Mouse (Mus musculus) forelimb bud, embryonic 11.5 days (tissue): ENCODE measurements around the gene Cyp11a1.

Experiments
- DNase-seq: peaks from one replicate; pipeline ENCODE4 v3.0.0-alpha.2; 2012; ENCODE audit warnings: low read depth, low spot score

Gene Cyp11a1

DNA sequence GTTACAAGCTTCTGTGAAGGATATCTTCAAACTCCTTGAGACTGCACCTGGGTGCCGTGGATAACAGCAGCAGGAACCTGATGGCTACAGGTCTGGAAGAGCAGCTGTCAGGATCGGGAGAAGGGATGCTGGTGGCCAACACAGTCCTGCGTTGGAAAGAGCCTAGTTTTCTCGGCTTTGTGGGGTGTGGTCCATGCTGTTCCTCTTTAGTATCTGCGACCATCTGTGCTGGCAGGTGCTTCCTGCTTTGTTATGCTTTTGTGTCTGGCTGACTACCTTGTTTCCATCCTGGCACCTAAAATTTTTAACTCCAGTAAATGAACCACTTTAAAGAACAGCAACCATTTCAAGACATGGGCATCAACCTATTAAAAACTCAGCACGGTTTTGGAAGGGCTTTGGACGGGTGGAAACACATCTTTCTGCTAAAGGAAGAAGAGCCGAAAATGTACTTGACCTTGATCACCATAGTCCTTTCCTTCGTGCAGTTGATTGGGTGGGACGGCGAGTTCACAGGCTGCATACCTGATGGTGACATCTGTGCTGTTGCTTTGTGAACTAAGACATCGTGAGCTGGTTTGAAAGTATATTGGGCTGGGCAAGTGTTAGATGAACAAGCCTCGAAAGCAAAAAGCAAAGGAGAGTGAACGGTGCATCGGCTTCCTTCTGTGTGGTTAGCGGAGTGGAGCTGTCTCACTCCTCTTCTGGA lies at the start of gene Cyp11a1:
Cyp11a1 (plus strand) TSS at position 659 of the 709 bp plus-strand sequence.
- no peak for DNase-seq

DNA sequence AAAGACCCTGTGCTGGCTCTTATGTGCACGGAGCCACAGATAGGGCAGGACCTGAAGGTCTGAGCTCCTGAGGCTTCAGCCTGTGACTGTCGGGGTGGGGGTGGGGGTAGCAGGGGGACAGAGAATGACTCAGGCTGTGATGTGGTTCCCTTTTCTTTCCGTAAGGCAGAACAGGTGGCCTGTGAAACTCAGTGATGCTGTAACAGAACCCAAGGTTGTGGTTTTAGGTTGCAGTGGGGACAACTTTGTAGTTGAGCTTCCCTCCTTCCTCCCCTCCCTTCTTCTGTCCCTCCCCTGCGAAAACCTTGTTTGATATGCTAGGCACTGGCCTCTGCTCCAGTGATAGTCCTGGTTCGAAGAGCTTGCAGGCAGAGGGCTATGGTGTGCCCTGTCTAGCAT lies 49.4 kb upstream of the Cyp11a1 start:
- no peak for DNase-seq

DNA sequence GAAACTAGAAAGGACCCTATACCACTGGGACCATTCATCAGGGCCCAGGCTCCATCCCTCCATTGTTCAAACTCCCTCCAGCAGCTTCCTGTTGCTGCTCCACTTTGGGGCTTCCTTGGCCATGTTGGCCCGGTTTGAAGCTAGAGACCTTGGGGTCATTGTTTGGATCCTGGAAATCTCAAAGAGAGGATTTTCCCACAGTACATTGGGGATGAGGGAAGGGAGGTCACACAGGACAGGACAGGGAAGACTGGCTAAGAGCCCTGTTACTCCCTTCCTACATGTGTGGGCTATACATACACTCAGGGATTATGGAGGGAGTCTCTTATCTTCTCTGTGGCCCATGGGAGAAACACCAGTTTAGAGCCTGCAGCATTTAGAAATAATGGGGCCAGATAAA lies 47.6 kb upstream of the Cyp11a1 start:
- no peak for DNase-seq

DNA sequence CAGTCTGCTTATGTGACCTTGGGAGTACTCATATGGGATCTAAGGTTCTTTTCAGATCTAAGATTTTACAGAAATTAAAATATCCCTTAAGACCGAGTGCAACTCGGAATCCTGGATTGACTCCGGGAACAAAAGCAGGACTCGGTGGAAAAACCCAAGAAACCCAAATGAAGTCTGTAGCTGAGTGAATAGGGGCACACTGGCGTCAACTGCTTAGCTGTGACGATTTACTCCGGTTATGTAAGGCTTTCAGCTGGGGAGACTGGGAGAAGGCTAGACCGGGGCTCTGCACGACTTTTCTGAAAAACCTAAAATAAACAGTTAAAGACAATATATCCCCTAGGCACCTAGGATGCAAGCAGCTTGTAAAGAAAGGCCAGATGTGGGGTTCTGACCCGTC lies 46.8 kb upstream of the Cyp11a1 start:
- DNase-seq, result no peak

DNA sequence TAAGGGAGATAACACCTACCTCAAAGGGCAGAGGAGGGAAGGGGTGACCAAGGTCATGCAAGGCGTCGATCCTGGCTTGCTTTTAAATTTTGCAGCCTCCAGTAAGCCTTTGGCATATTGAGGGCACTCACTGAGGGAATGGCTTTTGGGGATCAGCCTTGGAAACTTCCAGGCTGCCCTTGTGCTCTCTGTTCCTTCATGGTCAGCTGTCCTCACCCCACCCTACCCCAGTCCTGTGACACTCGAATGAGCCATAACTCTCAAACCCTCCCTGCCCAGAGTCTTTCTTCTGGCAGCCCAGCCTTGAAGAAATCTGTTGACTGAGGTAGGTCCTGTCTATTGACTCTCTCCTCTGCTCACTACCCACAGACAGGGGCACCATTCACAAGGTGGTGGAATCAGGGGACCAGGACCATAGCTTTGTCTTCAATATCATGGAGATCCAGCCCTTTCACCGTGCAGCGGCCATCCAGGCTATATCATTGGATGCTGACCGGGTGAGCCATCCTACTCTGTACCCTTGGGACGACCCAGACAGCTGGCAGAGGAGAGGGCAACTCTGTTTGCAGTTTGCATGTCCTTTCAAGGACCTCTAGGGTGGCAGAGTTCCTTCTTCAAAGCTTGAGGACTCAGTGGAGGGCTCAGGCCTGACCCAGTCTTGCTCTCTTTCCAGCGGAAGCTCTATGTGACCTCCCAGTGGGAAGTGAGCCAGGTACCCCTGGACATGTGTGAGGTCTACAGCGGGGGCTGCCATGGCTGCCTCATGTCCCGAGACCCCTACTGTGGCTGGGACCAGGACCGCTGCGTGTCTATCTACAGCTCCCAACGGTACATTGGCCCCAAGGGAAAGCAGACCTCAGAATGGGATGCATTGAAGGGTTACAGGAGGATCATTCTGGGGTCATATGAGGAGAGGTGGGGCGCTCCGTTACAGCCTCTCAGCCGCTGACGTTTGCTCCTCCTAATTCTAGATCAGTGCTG lies 46.0 kb upstream of the Cyp11a1 start:
- DNase-seq, result no peak

DNA sequence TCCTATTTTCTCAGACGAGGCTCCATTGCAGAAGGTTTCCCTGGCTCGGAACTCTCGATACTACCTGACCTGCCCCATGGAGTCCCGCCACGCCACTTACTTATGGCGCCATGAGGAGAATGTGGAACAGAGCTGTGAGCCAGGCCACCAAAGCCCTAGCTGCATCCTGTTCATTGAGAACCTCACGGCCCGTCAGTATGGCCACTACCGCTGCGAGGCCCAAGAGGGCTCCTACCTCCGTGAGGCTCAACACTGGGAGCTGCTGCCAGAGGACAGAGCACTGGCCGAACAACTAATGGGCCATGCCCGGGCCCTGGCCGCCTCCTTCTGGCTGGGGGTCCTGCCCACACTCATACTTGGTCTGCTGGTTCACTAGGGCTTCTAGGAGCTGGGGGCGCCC lies 45.0 kb upstream of the Cyp11a1 start:
- DNase-seq, result no peak

DNA sequence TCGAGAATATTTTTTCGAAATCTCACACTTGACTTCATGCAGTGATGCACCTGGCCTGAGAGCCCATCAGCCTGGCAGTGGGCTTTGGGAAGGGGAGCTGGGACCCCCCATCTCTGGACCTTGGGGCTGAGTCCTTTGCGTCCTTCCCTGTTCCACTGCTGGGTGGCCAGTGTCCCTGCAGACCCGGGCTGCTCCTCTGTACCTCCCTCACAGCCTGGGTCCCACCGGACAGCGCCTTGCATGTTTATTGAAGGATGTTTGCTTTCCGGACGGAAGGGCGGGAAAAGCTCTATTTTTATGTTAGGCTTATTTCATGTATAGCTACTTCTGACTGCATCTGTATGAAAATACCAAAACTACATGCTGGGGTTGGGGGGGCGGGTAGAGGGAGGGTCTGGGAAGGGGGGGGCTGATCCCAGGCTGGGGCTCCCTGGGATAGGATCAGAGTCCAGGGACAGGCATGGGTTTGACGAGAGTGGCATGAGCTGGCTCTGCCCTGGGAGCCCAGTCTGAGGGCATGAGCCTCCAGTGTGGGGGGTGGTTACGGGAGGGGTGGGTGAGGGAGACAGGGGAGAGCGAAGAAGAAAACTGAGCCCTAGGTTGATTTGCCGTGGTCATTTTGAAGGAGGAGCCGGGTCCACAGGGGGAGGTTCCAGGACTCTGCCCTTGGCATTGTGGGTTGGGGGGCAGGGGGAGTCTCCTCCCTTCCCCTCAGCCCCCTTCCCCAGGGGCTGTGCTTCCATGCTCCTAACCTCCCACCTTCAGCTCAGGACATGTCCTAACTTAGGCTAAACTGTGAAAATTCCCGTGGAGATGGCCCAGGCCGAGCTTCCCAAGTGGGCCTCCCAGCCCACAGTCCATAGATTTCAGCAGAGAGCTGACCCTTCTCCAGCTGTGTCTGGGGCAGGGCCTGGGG lies 44.1 kb upstream of the Cyp11a1 start:
- DNase-seq, result no peak

DNA sequence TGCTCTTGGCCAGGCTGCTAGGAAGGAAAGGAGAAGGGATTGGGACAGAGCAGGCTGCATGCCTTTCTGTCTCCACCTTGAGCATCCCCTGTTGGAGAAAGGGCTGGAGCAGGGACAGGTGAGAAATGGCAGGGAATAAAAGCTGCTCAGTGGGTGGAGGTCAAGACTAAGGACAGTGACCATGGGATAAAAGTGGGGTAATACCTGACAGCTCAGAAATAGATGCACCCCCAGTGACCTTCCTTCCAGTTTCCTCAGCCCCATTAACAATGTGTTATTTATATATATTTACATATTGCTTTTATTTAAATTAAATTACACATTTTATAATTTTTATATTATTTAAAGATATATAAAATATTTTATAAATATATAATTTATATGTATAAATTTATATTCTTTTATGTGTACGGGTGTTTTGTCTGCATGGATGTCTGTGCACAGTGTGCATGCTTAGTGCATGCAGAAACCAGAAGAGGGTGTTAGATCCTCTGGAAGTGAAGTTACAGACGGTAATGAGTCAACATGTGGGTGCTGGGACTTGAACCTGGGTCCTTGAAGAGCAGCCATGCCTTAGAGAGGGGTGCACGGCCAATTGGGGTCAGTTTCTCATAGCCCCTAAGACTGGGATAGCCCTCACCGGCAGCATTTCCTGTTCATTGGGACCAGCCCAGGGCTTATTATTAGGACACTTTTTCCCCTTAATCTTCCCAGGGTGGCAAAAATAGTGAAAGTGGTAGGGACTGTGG lies 42.8 kb upstream of the Cyp11a1 start:
- no peak for DNase-seq

DNA sequence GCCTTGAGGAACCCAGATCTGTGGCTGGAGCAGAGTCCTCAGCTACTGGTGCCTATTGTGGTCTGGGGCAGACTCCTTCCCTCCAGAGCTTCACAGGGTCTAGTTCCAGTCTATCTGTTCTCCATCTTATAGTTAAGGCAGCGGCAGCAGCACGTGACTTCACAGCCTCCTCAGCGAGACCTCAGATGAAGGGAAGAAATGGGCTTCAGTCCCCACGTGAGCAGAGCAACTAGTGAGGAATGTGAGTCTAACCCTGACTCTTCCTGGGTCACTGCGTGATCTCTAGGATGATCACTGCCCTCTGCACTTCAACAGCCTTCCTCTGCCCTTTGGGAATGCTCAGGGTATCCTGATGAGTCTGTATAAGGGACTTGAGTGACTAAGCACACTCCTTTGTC lies 42.2 kb upstream of the Cyp11a1 start:
- DNase-seq, result no peak

DNA sequence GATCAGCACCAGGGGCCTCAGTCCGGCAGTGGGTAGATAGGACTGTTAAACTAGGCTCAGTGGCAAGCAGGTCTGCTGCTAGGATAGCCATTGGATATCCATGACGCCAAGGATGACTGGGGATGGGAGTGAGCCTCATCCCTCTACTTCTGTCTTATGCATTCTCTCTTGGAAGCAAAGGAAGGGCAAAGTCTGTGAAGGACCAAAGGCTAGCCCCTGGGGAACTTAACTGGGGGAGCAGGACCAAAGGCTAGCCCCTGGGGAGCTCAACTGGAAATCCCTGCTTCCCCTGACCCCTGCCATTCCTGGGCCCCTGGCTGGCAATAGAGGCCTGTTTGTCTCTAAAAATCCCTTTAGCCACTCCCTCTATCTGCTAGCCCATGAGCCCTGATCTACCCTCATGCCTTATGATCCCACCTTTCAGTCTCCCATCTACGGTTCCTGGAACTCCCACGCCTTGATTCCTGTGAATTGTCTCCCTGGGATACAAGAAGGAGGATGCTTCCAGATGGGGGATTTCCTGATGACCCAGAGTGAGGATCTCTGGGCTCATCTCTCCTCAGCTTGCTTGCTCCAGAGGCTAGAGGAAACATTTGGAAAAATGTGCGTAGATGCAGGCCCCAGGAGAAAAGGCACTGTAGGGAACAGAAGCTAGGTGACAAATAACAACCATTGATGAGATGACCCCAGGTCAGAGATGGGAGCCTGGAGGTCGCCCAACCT lies 41.5 kb upstream of the Cyp11a1 start:
- no peak for DNase-seq

DNA sequence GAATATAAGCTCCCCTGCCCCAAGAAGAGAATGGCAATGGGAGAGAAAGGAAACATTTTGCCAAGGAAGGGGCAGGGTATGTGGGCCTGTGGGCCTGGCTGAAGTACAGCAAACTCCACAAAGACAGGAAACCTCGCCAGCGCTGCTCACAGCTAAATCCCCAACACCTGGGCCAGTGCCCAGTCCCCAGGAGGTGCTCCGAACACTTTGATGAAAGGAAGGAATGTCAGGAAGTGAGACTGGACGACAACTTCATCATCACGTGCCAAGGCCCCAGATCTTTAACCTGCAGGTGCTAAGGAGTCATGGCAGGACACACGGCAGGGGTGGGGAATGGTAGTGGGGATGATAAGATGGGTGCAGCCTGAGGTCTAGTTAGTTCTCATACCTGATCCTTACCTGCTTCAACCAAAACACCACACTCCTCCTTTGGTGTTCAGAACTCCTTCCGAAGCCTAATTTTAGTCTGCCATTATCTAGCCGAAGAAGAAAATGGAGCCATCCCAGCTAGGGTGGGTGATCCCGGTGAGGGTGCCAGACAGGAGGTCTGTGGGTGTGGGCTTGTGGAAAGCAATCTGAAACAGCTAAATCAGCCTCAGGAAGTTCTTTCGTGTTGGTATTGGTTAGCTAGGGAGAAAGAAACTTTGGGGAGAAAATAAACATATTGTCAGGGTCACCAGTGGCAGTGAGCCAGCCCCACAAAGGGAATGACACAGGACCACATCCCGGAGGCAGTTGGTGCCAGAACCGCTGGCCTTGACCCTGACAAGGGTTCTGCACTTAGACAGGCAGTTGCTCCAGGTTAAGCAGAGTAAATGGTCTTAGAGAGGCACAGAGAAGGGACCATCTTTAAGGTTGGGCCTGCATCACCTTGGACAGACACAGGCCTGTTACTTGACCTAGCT lies 40.7 kb upstream of the Cyp11a1 start:
- no peak for DNase-seq

DNA sequence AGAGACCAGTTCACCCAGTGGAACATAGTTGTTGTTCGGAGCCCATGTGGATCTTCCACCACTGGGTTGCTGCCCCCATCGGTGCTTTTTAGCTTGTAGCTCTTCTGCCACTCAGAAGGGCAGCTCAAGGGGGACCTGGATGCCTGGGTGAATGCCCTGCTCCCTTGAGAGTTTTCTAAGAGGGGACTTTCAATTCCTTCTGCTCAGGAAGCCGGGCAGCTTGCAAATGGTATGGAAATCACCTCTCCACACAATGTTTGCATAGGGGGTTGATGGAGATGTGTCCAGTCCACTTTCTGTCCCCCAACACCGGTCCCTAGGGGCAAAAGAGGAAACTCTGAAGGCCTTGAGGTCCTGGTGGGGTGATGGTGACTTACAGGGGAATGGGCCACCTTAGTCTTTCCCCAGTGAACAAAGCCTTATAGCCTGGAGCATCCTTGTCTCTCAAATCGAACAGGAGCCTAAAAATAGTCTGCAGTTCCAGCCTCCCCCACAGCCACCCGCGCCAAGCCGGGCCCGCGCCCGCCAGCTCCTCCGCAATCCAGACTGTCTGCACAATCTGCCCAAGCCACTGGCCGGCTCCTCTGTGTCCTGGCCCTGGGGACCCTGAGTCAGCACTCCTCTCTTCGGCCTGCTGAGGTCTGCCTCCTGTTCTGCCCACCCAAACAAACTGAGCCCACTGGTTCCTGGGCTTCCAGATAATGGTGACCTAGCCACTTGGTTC lies 38.8 kb upstream of the Cyp11a1 start:
- DNase-seq, result no peak

DNA sequence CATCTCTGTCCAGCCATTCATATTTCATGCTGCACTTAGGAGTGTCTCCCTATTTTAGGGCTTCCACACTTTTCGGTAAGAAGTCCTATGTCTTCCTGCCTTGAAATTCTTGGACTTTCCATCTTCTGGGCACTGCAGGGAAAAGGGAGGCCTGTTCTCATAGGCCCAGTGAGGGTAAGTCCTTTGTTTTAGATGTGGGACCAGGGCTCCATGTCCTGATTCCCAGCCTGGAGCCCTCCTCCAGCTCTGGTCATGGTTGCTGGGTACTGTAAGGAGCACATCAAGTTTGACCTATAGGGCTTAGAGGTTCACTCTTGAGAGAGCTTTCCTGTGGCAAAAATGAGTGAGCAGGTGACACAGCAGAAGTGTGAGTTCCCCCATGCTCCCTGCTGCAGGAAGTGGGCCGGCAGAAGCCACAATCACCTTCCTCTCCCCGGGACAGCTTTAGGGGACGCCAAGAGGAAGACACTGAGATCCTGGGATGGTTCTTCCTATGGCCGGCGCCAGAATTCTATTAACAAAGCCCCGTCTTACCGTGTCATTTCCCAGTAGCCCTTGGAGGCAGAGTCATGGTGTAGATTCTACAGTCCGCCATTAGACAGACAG lies 37.9 kb upstream of the Cyp11a1 start:
- no peak for DNase-seq

DNA sequence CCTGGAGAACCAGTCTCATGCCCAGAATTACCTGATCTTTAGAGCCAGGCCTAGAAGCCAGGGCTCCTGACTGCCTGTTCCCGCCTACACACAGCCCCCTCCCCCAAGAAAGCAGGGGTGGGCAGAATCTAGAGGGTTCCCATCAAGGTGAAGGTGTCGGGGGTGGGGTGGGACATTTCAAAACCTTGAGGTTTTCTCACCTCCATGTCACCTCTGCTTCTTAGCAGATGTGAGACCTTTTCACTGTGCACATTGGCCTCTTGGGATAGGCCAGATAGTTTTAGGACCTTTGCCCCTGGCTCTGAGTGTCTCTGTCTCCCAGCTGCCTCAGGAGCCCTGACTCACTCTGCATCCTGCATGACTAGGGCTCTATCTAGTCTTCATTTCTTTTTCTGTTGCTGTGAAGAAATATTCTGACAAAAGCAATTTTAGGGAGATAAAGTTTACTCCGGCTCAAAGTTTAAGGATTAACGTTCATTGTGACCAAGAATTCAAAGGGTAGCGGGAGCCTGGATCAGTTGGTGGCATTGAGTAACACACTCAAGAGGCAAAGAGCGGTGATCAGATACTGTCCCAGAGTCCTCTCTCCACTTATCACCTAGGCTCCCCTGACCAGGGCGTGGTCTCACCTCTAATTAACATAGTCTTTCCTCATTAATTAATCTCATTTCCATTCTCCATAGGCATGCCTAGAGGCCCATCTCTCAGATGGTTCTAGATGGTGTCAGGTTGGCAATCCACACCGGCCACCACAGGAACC lies 37.2 kb upstream of the Cyp11a1 start:
- no peak for DNase-seq

DNA sequence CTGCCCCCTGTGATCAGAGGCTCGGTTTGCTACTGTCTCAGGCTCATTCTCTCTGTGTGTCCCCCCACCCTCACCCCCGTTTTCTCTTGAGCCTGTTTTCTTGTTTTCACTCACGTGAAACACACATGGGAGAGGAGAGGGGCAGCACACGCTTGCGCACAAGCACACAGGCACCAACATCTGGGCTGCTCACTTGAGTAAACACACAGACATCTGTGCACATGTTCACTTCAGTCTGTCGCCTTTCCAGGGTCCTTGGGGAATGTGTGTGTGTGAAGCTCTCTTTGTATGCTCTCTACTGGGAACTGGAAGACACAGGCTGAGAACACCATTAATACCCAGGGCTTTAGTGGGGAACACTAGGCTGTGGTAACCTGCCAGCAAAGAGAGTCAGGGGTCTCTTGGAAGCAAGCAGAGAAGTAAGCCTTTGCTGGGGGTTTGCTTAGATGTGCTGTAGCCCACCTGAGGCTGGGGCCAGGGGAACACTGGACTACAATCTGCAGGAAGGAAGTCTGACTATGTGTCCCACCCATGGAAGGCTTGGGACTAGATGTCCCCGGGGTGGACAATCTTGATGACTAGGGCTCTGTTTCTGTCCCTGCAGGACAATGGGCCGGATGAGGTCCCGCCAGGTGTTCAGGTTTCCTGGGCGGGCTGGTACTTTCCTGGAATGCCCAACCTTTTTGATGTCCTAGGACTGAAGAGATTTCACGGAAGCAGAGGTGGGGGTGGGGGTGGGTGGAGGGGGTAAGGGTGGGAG lies 36.3 kb upstream of the Cyp11a1 start:
- no peak for DNase-seq

DNA sequence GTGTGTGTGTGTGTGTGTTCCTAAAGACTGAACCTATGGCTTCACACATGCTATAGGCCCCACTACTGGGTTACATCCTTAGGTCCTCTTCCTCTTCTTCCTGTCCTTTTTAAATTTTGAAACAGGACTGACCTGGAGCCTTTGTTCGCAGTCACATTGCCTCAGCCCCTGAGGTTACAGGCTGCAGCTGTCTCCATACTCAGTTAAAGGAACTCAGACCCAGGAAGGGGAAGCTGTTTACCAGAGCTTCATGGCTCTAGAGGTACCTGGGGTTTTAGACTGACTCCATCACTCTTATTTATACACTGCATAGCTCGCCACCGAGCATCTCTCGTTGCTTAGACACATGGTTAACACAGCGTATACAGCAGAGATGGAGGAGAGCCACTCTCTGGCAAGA lies 34.8 kb upstream of the Cyp11a1 start:
- no peak for DNase-seq

DNA sequence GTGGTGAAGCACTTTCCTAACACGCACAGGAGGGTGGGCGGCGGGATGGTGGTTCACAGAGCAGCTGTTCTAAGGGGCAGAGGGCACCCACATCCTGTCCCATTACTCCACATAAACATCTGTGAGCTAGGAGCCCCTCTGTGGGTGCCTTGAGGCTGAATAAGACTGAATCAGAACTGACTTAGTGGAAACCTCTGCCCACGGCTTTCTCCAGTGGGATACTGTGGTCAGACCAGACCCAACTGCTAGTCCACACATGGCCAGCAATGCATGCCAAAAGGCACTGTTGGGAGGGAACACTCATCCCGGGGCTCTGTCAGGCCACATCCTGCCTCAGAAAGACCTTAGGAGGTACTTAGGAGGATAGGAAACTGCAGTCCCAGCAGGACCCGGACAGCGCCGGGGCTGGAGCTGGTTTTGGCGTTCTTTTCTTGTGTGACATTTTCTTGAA lies 34.0 kb upstream of the Cyp11a1 start:
- DNase-seq, result no peak
